8 mouse cellular contexts compared by ENCODE assay signal in genomic region chr1:52231939-52232765, GRCm38 (mm10). TPM values are rescaled to one million over a fixed set of nuclear protein-coding genes. Genes with fewer than 3 reads are reported as not detected.
DNase-seq lines count a peak whose midpoint lies in the region; ATAC-seq and TF ChIP-seq lines count a peak whose summit lies in the region.

No protein-coding gene starts in this region.

- ATAC-seq in intestine, embryonic 14.5 days (replicated peaks; ENCODE audit: low FRiP score, low TSS enrichment, low read depth): peak; percentile 22
- peak; percentile 26; the same call in 1 of the 2 replicates for ATAC-seq in megakaryocyte-erythroid progenitor cell, adult 5-6 weeks (replicated peaks; ENCODE audit: low FRiP score, low TSS enrichment, poor library complexity, severe bottlenecking)

- DNase-seq in adipocyte (ENCODE audit: low spot score): peak; percentile 39
- DNase-seq in gastrocnemius, postnatal 10 days: peak; percentile 52
- DNase-seq in intestine, embryonic 14.5 days (ENCODE audit: low spot score): peak; percentile 85
- peak; percentile 67 to 69 for DNase-seq in left cerebral cortex, postnatal 14 days (ENCODE audit: low spot score in 2 of 2)
- DNase-seq in right cerebral cortex, postnatal 14 days: peak; percentile 71
- DNase-seq in urinary bladder, postnatal 4 days (ENCODE audit: low spot score in 2 of 2): peak; percentile 47 to 62

- H3K9me3 ChIP-seq in intestine, embryonic 14.5 days (ENCODE audit: control insufficient read depth, low read length): no peaks in the 10 kb centered on the region

- no peaks in the 10 kb centered on the region for H3K36me3 ChIP-seq in intestine, embryonic 14.5 days (ENCODE audit: control insufficient read depth, insufficient read depth, low read length)

- H3K27me3 ChIP-seq in intestine, embryonic 14.5 days (replicated peaks; ENCODE audit: control insufficient read depth, insufficient read depth, low read length): no peaks in the 10 kb centered on the region

- TF ChIP-seq CTCF in cortical plate, adult 2 months (IDR thresholded peaks at IDR 0.05; ENCODE audit: extremely low read depth, insufficient read depth, low read length): no peak

- peak overlapping the region; percentile 86 for H3K9ac ChIP-seq in intestine, embryonic 14.5 days (ENCODE audit: low read length)

- WGBS in intestine, embryonic 14.5 days: 1% methylated on average over 47 of the region's 69 CpGs

- no peak for TF ChIP-seq POLR2A in cortical plate, adult 2 months (IDR thresholded peaks at IDR 0.05; ENCODE audit: extremely low read depth, insufficient read depth, low read length)

- H3K4me2 ChIP-seq in intestine, embryonic 14.5 days (ENCODE audit: low read length): peak overlapping the region; percentile 75

- intact Hi-C loops in left cerebral cortex, postnatal 14 days (cut with DNase I): loop anchor here (10.0 kb wide), 1 partner anchor 493 kb away; the partner anchor contains the start of gene Mfsd6

- H3K4me3 ChIP-seq in cortical plate, adult 2 months (ENCODE audit: insufficient read depth, low read length): peak overlapping the region; percentile 92
- peak overlapping the region; percentile 61 for H3K4me3 ChIP-seq in intestine, embryonic 14.5 days (ENCODE audit: low read depth, low read length)

- H3K27ac ChIP-seq in cortical plate, adult 2 months (ENCODE audit: insufficient read depth, low read length): peak overlapping the region; percentile 99
- peak overlapping the region; percentile 94 for H3K27ac ChIP-seq in intestine, embryonic 14.5 days (ENCODE audit: low read depth)

- peaks cover 1% of the 10 kb centered on the region; the same call in 1 of the 2 replicates for H3K4me1 ChIP-seq in cortical plate, adult 2 months (ENCODE audit: control insufficient read depth, insufficient read depth, low read length)
- H3K4me1 ChIP-seq in intestine, embryonic 14.5 days (replicated peaks; ENCODE audit: control insufficient read depth, insufficient read depth, low read length): peaks cover 12% of the 10 kb centered on the region

RNA-seq across cellular contexts. Expression of gene Gls, which starts 0.9 kb away (rescaled TPM):
- 239 and 271 TPM in 2 replicates for polyA plus RNA-seq in cortical plate, adult 2 months (2012; rRNA removed)
- 10 to 100 TPM; 54.6 to 59.3 TPM for total RNA-seq in gastrocnemius, postnatal 10 days (2021)
- 44.1 and 51.9 TPM in 2 replicates for polyA plus RNA-seq in intestine, embryonic 14.5 days (2014; fragmentation: Nextera tagmentation; extraction: Ambion mirVana)
- total RNA-seq in left cerebral cortex, postnatal 14 days (2021): 100 to 1,000 TPM; 317 to 346 TPM
- total RNA-seq in megakaryocyte-erythroid progenitor cell, adult 5-6 weeks (2014; fragmentation: Nextera tagmentation): 167 and 184 TPM in 2 replicates
- 201 and 253 TPM in 2 replicates for total RNA-seq in megakaryocyte-erythroid progenitor cell, adult 5-6 weeks (2017)

Comparison
In these comparisons a context has a peak if more than half of its experiments do, and no peak if none do; other contexts are left out.
1. Peak in every context shown above with its lines: DNase-seq, ATAC-seq, H3K4me3 ChIP-seq and H3K27ac ChIP-seq.